Mouse (Mus musculus) stomach, embryonic 16.5 days (tissue): ENCODE results near the gene Eva1b. TPM values are rescaled to one million over a fixed set of nuclear protein-coding genes. Genes with fewer than 3 reads are reported as not detected.

ENCODE experiments used
- ATAC-seq: fragments of 200-750 bp; cut with Nextera tagmentation; 2 replicates; pipeline ENCODE4 v1.8.0; 2017; ENCODE audit warnings: moderate number of reproducible peaks, moderate TSS enrichment; ENCODE audit not compliant: insufficient read depth, low FRiP score
- H3K27ac ChIP-seq: fragments of 300-500 bp; sonication (generic); 2 replicates; pipeline ENCODE4 v1.5.1; 2014; ENCODE audit warnings: low read length
- H3K27me3 ChIP-seq: fragments of 300-500 bp; sonication (generic); 2 replicates; pipeline ENCODE4 v1.6.1; 2014; ENCODE audit warnings: low read length, control low read depth, mixed read lengths; ENCODE audit not compliant: control insufficient read depth, insufficient read depth
- H3K36me3 ChIP-seq: fragments of 300-500 bp; sonication (generic); 2 replicates; pipeline ENCODE4 v1.6.1; 2014; ENCODE audit warnings: low read length; ENCODE audit not compliant: control insufficient read depth, insufficient read depth
- H3K4me1 ChIP-seq: fragments of 300-500 bp; sonication (generic); 2 replicates; pipeline ENCODE4 v1.6.1; 2014; ENCODE audit warnings: low read length, control low read depth, mixed read lengths; ENCODE audit not compliant: control insufficient read depth, insufficient read depth
- H3K4me2 ChIP-seq: fragments of 300-500 bp; sonication (generic); 2 replicates; pipeline ENCODE4 v1.6.1; 2014; ENCODE audit warnings: low read depth, low read length, mixed read lengths
- H3K4me3 ChIP-seq: fragments of 300-500 bp; sonication (generic); replicated peaks from 2 replicates; pipeline ENCODE4 v1.5.1; 2014; ENCODE audit warnings: mild to moderate bottlenecking, low read length
- H3K9ac ChIP-seq: fragments of 300-500 bp; sonication (generic); 2 replicates; pipeline ENCODE4 v1.6.1; 2014; ENCODE audit warnings: low read length
- H3K9me3 ChIP-seq: fragments of 300-500 bp; sonication (generic); replicated peaks from 2 replicates; pipeline ENCODE4 v1.6.1; 2016; ENCODE audit warnings: low read length, control low read depth; ENCODE audit not compliant: control insufficient read depth
- WGBS: fragments of 180-500 bp; shearing (Covaris S2); extraction: QIAGEN DNeasy Blood & Tissue Kit; methylation state at CpG from one replicate; pipeline ENCODE4 v1.1.7; 2014; 5-methylcytosine and 5-hydroxymethylcytosine counted together
- polyA plus RNA-seq: library from polyadenylated mRNA; unstranded; fragments of >200 nt; fragmentation: Nextera tagmentation; extraction: Ambion mirVana; gene quantifications from 2 replicates; pipeline ENCODE4 v1.2.1, GENCODE M21; 2015

The Eva1b gene
- polyA plus RNA-seq, 1 experiment from 2014 or later: 49.7 TPM

DNA sequence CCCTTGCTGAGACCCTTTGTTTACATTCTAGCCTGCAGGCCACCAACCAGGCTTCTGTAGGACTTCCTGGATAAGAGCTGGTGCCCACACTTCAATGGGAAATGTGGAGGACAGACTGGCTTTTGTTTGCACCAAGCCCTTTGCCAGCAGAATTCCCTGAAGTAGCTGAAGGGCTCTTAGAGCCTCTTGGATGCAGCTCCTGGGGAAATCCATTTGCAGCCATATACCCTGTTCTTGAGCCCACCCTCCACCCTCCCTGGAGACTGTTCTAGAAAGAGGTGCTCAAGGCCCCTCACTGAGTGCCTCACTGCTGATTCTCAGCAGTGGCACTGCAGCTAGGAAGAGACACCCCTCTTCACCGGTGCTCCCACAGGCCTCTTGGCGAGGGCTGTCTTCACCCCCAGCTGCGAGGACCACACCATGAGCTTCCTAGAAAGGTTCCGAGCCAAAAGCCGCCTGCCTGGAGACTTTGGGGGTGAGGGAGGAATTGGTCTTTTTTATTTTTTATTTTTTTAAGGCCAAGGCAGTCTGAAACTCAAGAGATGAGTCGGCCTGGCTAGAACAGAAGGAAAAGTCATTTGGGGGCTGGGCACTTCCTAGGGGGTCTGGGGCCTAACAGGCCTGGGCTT, 14.8 kb upstream of the Eva1b start:
- WGBS: 63% methylated on average over 6 of the region's 6 CpGs
- ATAC-seq: no peak
- Histone ChIP-seq H3K27ac (peak overlapping the region; percentile 40; the same call in 1 of the 2 replicates), H3K4me1 (peaks cover 21% of the 10 kb centered on the region), H3K9me3 (no peaks in the 10 kb centered on the region), H3K9ac (0 out of 2 replicates have a peak overlapping the region, but pooled peaks have one; percentile 17), H3K36me3 (peaks cover 17% of the 10 kb centered on the region; the same call in 1 of the 2 replicates), H3K4me2 (no peak overlapping the region), H3K4me3 (no peak overlapping the region), H3K27me3 (no peaks in the 10 kb centered on the region)

GRCm38 (mm10) chr4:126134236-126134635, 13.3 kb upstream of the Eva1b start:
- Histone ChIP-seq H3K4me3 (no peak overlapping the region), H3K27me3 (no peaks in the 10 kb centered on the region), H3K9me3 (no peaks in the 10 kb centered on the region), H3K4me2 (no peak overlapping the region), H3K36me3 (peaks cover 17% of the 10 kb centered on the region; the same call in 1 of the 2 replicates), H3K9ac (no peak overlapping the region), H3K4me1 (peaks cover 21% of the 10 kb centered on the region), H3K27ac (no peak overlapping the region)
- 91% methylated on average over 4 of the region's 4 CpGs for WGBS
- no peak for ATAC-seq

- no peak overlapping the region for H3K4me3 ChIP-seq
- peaks cover 21% of the 10 kb centered on the region for H3K4me1 ChIP-seq
- H3K9ac ChIP-seq: no peak overlapping the region
- H3K27ac ChIP-seq: no peak overlapping the region
- H3K27me3 ChIP-seq: no peaks in the 10 kb centered on the region
- ATAC-seq: no peak
- H3K36me3 ChIP-seq: peaks cover 17% of the 10 kb centered on the region; the same call in 1 of the 2 replicates
- no peak overlapping the region for H3K4me2 ChIP-seq
- no peaks in the 10 kb centered on the region for H3K9me3 ChIP-seq
- 82% methylated on average over 4 of the region's 4 CpGs for WGBS
Observed at GRCm38 (mm10) chr4:126134639-126135038, 12.9 kb upstream of the Eva1b start.

GRCm38 (mm10) chr4:126137773-126138172, 9.8 kb upstream of the Eva1b start:
- H3K9ac ChIP-seq: no peak overlapping the region
- peaks cover 17% of the 10 kb centered on the region; the same call in 1 of the 2 replicates for H3K36me3 ChIP-seq
- H3K4me3 ChIP-seq: no peak overlapping the region
- H3K27ac ChIP-seq: no peak overlapping the region
- no peak overlapping the region for H3K4me2 ChIP-seq
- 84% methylated on average over 4 of the region's 4 CpGs for WGBS
- H3K27me3 ChIP-seq: no peaks in the 10 kb centered on the region
- ATAC-seq: no peak
- no peaks in the 10 kb centered on the region for H3K9me3 ChIP-seq
- peaks cover 4% of the 10 kb centered on the region for H3K4me1 ChIP-seq

DNA sequence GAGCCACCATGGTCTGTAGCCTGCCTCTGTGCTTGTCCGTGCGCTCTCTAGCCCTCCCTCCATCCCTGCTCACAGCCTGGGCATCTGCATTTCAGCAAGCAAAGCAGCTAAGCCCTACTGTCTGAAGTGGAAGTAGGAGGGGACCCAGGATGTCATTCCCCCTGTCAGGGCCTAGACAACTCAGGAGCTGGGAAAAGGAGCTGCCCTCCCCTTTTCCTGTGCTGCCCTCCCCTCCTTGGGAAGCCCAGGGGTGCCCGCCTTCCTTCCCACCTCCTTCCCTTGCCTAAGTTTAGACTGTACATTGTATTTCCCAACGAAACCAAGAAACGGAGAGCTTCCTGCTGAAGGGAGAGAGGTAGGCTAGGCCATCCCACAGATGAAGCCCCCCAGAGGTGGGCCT, 6.5 kb upstream of the Eva1b start:
- no peak for ATAC-seq
- Histone ChIP-seq H3K27ac (no peak overlapping the region), H3K36me3 (peaks cover 9% of the 10 kb centered on the region; the same call in 1 of the 2 replicates), H3K4me1 (no peaks in the 10 kb centered on the region), H3K4me2 (no peak overlapping the region), H3K27me3 (no peaks in the 10 kb centered on the region), H3K9ac (no peak overlapping the region), H3K9me3 (no peaks in the 10 kb centered on the region), H3K4me3 (no peak overlapping the region)
- 61% methylated on average over 5 of the region's 5 CpGs for WGBS

- H3K27ac ChIP-seq: no peak overlapping the region; the same call in 1 of the 2 replicates
- H3K27me3 ChIP-seq: no peaks in the 10 kb centered on the region
- 34% methylated on average over 4 of the region's 4 CpGs for WGBS
- H3K9ac ChIP-seq: no peak overlapping the region
- no peaks in the 10 kb centered on the region for H3K36me3 ChIP-seq
- H3K4me1 ChIP-seq: peaks cover 23% of the 10 kb centered on the region
- no peaks in the 10 kb centered on the region for H3K9me3 ChIP-seq
- H3K4me3 ChIP-seq: no peak overlapping the region
- ATAC-seq: no peak
- H3K4me2 ChIP-seq: no peak overlapping the region
Observed at GRCm38 (mm10) chr4:126145396-126145795, 2.1 kb upstream of the Eva1b start.

GRCm38 (mm10) chr4:126146974-126147532, 491 bp upstream of the Eva1b start:
- Histone ChIP-seq H3K27ac (peak overlapping the region; percentile 96), H3K9me3 (no peaks in the 10 kb centered on the region), H3K4me2 (peak overlapping the region; percentile 81), H3K9ac (peak overlapping the region; percentile 87), H3K36me3 (no peaks in the 10 kb centered on the region), H3K4me1 (peaks cover 29% of the 10 kb centered on the region), H3K4me3 (peak overlapping the region; percentile 62), H3K27me3 (no peaks in the 10 kb centered on the region)
- no peak for ATAC-seq
- WGBS: 27% methylated on average over 9 of the region's 9 CpGs

DNA sequence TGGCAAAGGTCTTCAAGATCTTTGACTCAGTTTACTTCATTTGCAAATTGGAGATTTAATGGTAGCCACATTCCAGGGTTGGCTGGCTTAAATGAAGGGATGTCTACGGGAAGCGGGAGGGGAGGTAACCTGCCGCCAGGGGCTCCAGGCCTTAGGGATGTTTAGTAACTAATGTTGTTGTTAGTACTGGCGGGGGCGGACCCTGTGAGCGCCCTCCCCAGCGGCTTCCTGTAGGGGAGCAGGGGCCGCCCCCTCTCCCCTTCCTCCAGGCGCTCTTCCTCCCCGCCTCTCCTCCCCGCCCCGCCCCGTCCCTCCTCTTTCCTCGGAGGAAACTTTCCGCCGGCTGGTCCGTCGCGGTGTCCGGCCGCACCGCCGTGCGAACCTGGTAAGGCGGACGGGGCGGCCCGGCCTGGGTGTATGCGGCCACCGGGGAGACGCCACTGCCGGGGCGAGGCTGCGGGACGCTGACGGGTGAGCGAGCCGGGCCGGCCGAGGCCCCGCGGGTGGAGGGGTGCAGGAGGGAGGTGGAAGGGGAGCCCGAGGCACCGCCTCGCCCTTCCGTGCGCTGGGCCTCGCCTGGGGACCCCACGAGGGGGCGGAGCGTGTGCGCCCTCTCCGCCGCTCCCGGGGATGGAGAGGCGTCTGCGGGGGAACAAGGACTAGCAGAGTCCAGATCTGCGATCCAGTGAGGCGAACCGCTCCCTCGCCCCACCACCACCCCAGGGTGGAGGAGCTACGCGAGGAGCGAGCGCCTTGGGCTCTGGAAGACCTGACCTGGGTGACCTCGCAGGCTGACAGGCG, 817 bp downstream of the Eva1b start:
- ATAC-seq: peak; percentile 83
- WGBS: under 1% methylated on average over 63 of the region's 67 CpGs
- H3K9ac ChIP-seq: peak overlapping the region; percentile 87
- peak overlapping the region; percentile 81 for H3K4me2 ChIP-seq
- peak overlapping the region; percentile 62 for H3K4me3 ChIP-seq
- no peaks in the 10 kb centered on the region for H3K27me3 ChIP-seq
- no peaks in the 10 kb centered on the region for H3K36me3 ChIP-seq
- peak overlapping the region; percentile 96 for H3K27ac ChIP-seq
- peaks cover 29% of the 10 kb centered on the region for H3K4me1 ChIP-seq
- no peaks in the 10 kb centered on the region for H3K9me3 ChIP-seq
